Mouse (Mus musculus): ENCODE data around the gene Gm1043. TPM values are rescaled to one million over a fixed set of nuclear protein-coding genes. Genes with fewer than 3 reads are reported as not detected.

Gm1043 gene
- polyA plus RNA-seq (2012; rRNA removed): 13.7 and 15.6 TPM in 2 replicates

DNA sequence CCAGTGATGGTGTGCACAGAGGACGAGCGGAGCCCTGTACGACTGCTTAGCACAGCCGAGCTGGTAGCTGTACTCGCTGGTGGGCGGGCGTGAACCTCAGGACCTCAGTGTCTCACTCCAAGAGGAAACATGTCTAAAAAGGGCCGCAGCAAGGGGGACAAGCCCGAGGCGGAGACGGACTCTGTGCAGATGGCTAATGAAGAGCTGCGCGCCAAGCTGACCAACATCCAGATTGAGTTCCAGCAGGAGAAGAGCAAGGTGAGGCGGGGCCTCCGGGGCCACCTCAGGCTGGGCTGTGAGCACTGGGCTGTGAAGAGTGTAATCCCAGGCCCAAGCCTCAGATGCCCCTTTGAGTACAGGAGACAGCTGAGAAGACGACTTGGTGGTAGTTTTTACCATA is at the start of gene Gm1043:
TSS of gene Gm1043 (plus strand) at position 130 of the 400 bp plus-strand sequence.
- DNase-seq (ENCODE audit: extremely low spot score in 1 of 2, low spot score in 1 of 2): no peak

DNA sequence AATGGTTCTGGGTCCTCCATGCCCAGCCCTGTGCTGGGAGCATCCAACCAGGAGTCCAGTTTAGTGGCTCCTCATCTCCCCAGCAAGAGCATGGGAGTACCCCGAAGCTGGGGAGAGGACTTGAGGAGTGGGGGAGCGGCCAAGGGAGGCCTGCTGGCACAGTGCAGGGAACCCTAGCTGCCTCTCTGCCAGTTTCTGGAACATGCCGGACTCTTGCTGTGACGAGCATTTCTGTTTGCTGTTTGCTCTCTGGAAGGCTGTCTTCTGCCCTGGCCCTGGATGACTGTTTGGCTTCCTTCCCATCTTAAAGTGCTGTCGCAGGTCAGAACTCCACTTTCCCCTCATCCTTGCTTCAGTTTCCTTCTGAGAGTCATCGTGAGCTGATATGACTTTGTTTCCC is 49.3 kb upstream of the Gm1043 start:
- DNase-seq (ENCODE audit: extremely low spot score in 1 of 2, low spot score in 1 of 2): no peak

DNA sequence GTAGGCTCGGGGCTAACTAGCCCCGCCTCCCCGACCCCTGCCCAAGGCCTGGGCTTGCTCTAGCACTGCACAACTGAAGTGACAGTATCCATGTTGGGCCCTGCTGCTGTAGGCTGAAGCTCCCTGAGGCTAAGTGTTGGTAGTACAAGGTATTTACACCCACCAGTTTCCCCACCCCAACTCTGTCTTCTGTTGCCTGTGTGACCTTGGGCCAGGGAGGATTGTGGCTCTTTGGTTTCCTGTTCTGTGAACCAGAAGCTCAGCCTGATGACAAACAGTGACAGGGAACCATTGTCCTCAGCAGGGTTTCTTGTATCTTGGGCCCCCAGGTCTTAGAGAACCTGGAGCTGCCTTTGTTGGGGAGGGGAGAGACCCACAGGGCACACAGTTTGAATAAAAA is 48.3 kb upstream of the Gm1043 start:
- DNase-seq (ENCODE audit: extremely low spot score in 1 of 2, low spot score in 1 of 2): no peak

DNA sequence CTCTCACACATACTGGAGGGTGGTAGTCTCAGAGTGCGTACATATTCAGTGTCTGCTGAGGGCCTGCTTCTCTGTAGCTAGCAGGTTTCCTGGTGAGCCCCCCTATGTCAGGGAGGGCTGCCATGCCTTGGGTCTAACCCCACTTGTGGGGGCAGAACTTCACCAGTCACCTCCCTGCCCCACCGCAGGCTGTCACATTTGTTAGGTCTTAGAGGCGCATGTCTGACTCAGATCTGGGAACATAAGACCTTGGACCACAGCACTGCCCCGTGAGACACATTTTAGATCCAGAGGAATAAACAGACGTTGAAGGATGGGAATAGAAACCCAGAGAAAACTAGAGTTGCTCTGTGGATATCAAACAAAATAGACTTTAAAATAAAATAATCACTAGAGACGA is 45.3 kb upstream of the Gm1043 start:
- DNase-seq (ENCODE audit: extremely low spot score in 1 of 2, low spot score in 1 of 2): no peak

DNA sequence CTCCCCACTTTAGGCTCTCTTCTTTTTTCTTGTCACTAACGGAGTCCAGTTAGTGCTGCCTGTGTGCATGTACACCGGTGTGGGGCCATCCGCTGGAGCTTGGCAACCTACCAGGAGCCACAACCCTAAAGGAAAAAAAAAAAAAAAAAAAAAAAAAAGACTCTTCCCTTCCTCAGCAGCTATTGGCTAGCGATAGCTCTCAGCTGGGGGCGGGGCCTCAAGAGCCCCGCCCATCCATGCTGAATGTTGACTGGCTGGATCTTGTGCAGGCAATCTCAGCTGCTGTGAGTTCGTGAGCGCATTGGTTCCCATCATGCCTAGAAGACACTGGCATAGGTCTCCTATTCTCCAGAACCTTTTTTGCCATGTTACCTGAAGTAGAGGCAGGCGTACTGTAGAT is 44.5 kb upstream of the Gm1043 start:
- no peak for DNase-seq (ENCODE audit: extremely low spot score in 1 of 2, low spot score in 1 of 2)

DNA sequence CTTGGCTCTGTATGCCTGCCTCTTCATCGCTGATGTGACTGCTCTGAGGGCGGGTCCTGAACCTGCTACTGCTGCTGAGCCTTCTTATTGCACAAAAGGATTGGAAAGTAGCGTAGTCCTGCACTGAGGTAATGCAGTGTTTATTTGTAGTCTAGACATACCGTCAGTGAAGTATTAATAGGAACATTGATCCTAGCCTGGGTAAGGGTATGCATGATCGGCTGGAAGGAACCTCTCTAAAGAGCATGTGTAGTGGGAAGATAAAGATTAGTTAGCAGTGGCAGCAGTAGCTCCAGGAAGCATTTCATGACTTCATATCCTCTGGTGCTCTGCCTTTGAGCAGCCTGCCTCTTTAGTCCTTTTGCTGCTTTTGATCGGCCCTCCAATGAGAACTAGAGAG is 43.5 kb upstream of the Gm1043 start:
- DNase-seq (ENCODE audit: extremely low spot score in 1 of 2, low spot score in 1 of 2): no peak

DNA sequence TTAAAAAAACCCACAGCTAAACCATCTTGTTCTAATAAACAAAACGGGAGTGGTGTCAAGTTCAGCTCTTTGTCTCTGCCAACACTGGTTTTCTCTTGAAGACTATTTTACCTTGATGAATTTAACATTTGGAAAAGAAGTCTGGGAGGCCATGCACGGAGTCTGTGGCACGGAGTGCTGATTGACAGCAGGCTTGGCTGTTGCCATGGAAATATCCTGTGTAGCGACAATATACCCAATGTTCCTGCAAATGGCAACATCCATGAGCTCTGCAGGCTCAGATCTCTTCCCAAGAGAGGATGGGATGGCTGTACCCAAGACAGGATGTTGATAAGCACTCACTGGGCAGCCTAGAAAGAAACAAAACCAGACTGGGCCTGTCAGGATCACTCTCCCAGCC is 42.2 kb upstream of the Gm1043 start:
- no peak for DNase-seq (ENCODE audit: extremely low spot score in 1 of 2, low spot score in 1 of 2)

DNA sequence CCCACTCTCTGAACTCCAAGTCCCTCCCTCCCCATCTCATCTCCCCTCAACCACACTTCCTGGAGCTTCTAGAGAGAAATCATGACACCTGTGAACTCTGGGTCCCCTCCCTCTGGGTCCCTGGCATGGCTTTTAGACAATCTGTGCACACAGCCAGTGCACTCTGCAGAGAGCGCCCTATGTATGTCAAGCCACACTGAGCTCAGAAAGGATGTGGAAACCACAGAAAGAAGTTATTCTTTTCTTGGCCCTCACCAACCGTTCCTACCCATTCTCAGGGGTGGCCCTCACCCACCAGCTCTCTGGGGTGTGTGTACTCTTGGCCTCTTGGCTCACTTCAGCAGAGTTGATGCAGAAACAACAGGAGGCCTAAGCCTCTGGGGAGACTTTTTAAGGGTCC is 40.4 kb upstream of the Gm1043 start:
- DNase-seq (ENCODE audit: extremely low spot score in 1 of 2, low spot score in 1 of 2): no peak

DNA sequence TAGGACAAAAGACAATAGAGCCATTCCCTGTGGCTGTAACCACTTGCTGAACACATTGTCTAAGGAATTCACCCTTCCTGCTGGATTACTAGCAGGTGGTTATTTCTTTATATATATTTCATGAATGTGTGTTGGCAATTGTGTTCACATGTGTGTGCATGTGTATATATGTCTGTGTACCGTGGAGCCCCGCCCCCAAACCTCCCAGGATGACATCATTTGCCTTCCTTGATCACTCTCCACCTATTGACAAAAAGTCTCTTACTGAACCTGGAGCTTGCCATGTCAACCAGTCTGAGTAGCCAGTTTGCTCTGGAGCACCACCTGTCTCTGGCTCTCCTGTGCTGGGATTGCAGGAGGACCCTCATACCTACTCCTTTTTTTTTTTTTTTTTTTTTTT is 39.6 kb upstream of the Gm1043 start:
- no peak for DNase-seq (ENCODE audit: extremely low spot score in 1 of 2, low spot score in 1 of 2)

DNA sequence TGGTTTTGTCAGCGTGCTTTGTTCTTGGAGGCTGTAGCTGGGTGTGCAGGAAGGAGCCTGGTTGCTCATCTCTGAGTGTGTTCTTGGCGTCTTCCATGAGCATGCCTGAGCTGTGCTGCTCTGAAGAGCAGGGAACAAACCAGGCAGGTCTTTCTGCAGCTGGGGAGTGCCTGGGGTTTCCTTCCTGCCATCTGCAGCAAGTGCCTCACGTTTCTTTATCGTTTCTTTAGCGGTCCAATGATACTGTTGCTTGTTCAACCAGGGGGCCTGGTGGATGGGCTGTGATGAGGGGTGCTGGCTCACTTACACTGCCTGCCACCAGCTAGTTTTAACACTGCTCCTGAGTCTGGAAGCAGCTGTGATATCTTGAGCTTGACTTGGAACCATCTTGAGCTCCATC is 38.4 kb upstream of the Gm1043 start:
- DNase-seq (ENCODE audit: extremely low spot score in 1 of 2, low spot score in 1 of 2): no peak

DNA sequence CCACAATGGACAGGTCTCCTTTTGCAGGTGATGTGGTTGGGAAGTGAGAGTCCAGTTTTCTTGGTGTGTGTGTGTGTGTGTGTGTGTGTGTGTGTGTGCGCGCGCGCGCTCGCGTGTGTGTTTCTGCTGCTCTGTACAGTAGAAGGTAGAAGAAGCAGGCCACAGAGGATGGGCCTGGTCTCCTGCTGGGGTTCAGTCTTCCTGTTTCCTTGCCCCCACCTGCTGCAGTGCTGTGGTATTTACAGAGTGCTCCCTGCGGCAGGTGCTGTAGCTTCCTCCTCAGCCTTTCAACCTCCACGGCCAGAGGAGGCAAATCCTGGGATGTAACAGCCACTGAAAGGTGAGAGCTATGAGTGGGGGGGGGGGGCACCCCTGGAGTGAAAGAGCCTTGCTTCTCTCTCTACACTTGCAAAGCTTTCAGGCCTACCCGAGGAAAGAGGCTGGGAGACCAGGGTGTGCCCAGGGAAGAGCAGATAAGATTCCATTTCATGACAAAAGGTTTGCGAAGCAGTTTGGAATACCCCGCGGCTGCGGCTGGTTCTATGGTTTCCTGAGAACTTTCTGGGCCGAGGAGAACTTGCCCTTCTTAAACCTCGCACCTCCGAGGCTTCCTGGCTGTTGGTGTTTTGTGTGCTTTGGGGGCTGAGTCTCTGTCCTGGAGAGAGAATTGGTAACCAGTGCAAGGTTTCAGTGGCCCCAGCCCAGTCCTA is 37.8 kb upstream of the Gm1043 start:
- no peak for DNase-seq (ENCODE audit: extremely low spot score in 1 of 2, low spot score in 1 of 2)

DNA sequence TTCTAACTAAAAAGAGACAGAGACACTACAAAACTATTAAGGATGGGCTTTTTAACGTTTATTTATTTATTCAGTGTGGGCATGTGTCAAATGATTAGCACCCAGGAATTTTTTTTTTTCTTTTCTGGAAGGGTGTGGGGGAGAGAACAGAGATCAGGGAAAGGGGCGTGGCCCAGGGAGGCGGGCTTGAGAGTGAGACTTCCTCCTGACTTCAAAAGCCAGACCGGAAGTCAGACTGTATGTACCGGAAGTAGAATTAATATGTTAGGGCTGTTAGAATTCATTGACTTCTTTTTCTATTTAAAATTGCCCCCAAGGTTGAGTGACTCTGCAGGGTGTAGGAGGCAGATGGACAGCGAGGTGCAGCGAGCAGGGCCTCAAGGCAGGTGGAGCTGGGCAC is 37.2 kb upstream of the Gm1043 start:
- no peak for DNase-seq (ENCODE audit: extremely low spot score in 1 of 2, low spot score in 1 of 2)

DNA sequence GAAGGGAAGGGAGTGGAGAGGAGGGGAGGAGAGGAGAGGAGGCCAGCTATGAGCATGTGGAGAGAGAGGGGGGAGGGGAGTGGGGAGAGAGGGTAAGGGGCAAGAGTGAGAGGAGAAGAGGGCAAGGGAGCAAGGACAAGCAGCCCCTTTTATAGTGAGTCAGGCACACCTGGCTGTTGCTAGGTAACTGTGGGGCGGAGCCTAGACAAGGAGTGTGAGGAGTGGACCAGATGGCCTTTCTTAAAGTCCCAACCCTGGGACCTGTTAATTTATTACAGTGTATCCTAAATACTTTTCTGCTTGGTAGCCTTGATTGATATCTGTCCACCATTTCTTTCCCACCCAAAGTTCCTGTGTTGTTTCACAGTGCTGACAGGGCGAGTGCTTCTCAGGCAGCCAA is 36.1 kb upstream of the Gm1043 start:
- no peak for DNase-seq (ENCODE audit: extremely low spot score in 1 of 2, low spot score in 1 of 2)

DNA sequence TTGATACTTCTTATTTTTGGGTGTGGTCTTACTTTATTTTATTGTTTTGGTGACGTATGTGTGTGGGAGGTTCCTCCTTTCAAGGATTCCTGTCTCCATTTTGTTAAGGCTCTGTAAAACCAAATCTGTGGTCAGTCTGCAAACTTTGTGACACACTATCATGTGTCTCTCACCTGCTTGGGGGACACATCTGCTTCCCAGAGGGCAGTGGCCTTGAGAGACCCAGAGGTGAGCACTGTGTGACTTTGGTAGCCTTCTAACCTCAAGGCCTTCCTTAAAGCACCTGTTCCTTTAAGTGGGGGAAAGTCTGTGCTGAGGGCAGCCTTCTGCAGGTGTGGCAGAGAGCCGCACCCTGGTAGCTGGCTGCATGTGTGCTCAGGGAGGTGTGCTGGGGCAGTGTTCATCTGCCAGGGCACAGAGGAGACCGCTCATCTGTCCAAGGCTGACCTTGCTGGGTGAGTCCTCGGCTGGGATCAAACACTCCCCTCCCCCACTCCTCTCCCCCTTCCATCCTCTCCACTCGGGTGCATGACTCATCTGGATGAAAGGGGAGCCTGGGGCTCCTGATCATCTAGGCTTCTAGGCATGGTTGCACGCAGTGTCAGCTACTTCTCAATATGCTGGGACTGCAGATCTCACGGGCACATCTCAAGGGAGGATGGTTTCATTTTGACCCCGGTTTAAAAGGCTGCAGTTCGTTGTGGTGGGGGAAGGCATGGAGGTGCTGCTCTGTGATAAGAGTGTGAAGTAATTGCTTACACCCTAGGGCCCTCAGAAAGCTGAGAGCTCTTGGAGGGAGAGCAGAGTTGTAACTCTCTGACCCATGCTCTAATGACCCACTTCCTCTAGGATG is 34.4 kb upstream of the Gm1043 start:
- DNase-seq (ENCODE audit: extremely low spot score in 1 of 2, low spot score in 1 of 2): peak in 1 of 2 experiments; percentile 46

DNA sequence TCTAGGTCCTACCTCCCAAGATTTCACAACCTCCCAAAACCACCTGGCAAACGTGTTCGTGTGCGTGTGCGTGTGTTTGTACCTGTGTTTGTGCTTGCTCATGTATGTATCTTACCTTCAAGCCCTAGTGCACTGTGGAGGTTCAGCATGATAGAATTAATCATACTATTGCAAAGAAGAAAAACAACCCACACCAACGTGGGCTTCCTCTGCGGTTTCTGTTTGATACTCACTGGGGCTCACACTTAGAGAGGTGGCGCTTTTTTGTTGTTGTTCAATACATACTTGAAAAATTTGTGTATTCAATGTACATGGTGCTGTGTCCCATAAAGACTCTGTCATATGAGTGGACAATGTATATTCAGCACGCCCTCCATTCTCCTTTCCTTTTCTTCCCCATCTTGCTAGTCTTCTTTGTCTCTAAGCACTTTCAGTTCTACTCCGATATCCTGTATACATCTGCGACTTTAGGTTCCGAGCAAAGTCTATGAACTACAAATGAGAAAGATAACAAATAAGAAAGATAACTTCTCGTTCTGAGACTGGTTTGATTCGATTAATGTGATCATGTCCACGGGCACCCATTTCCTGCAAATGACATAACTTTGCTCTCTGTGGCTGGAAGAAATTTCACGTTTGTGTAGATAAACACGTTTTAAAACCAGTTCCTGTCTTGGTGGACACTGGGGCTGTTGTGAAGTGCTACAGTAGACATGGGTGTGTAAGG is 33.6 kb upstream of the Gm1043 start:
- DNase-seq (ENCODE audit: extremely low spot score in 1 of 2, low spot score in 1 of 2): no peak

DNA sequence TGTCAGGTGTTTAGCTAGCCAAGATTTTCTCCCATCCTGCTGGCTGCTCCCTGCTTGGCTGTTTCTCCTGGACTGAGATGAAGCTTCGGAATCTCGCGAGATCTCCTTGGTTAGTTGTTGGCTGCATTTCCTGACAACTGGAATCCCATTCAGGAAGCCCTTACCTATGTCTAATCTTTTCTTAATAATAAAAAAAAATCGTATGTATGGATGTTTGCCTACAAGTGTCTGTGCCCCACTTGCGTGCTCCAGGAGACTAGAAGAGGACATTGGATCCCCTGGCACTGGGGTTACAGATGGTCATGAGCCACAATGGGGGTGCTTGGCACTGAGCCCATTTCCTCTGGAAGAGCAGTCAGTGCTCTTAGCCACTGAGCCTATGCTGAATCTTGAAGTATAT is 32.3 kb upstream of the Gm1043 start:
- no peak for DNase-seq (ENCODE audit: extremely low spot score in 1 of 2, low spot score in 1 of 2)

DNA sequence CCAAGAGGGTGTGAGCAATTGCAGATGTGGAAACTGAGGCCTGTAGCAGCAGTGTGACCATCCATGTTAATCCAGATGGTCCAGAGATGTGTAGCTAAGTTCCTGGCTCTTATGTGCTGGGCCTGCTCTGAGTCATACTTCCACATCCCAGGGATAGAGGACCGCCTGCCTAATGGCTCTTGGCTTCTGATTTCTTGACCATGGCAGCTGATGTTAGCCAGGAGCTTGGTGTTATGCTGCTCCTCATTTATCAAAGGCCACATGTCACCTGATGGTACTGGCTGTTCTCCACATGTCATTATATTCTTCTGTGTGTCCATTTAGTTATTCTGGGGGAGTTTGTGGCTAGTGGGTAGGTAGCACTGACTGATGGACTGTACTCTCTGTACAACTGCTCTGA is 29.4 kb upstream of the Gm1043 start:
- no peak for DNase-seq (ENCODE audit: extremely low spot score in 1 of 2, low spot score in 1 of 2)

DNA sequence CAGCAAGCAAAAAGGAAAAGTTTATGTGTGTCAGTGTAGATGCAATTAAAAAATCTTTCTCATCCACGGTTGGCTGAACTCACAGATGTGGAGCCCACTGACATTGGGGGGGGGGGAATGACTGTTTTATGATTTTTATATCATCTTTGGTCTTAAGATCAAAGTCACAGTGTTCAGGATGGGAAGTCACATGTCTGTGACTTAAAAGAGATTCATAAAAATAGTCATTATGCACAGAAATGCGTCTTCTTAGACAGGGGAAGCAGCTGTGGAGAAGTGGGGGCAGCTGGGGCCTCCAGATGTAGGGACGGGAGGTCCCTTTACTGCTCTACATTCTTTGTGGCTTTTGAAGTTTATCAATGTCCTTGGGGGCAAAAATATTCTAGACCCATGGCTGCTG is 28.7 kb upstream of the Gm1043 start:
- DNase-seq (ENCODE audit: extremely low spot score in 1 of 2, low spot score in 1 of 2): no peak

DNA sequence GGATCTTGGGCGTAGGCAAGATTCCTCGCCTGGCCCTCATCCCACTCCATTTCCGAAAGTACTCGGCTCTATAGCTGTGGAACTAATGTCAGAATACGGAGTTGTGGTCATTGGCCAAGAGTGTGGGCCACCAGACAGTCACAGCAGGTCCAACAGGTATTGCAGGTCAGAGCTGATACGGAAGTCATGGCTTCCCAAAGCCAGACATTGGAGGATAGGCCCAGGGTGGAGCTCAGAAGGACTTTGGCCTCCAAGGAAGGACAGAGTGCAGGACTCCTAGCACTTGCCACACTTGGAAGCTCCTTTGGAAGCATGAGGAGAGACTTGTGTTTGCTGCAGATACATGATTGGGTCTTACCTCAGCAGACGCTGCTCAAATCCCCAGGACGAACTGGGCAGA is 23.6 kb upstream of the Gm1043 start:
- no peak for DNase-seq (ENCODE audit: extremely low spot score in 1 of 2, low spot score in 1 of 2)

DNA sequence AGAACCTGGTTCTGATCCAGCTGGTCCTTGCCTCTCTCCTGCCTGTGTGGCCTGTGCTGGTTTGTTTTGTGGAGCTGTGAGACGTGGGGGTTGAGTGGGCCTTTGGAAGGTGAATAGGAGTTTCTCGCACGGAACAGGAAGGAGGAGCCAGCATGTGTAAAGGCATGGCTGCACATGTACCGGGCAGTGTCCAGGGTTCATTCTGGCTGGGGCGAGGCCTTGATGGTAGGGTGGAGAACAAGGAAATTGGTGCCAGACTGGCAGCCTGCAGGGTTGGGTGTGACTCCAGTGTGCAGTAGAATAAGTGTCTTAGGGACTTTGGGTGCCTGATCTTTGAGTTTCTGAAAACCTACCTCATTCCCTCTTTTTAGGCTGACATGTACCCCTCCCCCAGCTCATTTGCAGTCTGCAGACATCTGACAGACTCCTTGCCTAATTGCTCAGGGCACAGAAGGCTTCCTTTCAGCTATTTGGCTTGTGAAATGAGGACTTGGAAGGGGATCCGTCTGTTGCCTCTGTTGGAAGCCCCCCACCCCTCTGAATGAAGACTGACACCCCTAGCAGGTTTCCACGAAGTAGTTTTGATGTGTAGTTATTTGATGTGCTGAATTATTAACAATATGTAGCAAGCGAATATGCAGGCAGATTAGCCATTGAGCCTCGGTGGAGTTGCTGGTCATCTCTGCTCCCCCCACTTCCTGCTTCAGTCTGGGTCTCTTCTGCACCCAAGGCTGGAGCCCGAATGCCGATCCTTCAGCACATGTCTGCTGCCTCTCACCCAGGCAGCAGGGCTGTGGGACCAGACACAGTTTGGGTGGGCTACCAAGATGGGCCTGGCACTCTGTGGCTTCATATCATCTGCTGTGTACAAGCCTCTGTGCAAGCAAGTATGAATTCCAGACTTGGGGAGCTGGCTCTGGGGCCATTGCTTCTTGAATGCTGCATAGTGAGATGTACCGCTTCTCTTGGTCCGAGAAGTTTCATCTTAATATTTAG is 20.4 kb upstream of the Gm1043 start:
- no peak for DNase-seq (ENCODE audit: extremely low spot score in 1 of 2, low spot score in 1 of 2)

Data from frontal cortex, adult 2 months (tissue).